Mouse (Mus musculus) bone marrow, adult 2 months (tissue): ENCODE results near the gene Cnr2.

Source experiments
- CTCF ChIP-seq: fragments of 200-500 bp; IDR thresholded peaks from 2 replicates; pipeline ENCODE4 v1.5.1; 2011; ENCODE audit warnings: low read length, control low read depth; ENCODE audit not compliant: control insufficient read depth, insufficient read depth
- POLR2A ChIP-seq: fragments of 200-500 bp; IDR thresholded peaks from 2 replicates; pipeline ENCODE4 v1.6.1; 2011; ENCODE audit warnings: low read depth, mild to moderate bottlenecking, control low read depth, low read length, borderline replicate concordance; ENCODE audit not compliant: control insufficient read depth

DNA sequence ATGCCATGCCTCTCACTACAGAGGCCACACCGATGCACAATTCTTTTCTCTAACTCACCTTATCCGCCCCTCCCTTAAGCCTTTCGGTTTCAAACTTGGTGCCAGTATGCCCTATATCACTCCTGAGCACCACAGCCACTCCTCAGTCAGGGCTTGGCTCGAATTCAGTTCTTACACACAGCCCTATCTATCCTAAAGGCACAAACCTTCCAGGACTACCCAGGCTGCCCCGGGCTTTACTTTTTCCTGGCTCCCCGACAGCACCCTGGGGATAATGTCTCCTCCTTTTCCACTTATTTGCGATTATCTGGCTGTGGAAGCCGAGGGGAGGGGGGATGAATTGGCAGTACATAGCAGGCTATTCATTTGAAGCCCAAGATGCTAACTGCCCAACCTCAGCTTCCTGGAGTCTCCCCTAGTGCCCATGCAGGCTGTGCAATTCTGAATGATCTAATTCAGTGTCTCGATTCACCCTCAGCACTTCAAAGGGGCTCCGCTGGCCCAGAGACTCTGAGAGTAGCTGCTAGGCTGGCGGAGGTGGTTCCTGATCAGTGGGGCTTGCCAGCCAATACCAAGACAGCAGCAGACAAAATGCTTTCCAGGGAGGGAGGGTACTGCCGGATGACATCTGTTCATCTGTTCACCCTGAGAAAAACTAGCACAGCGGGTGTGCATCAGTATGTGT lies 44.6 kb upstream of the Cnr2 start:
- TF ChIP-seq CTCF = no peak
- no peak for TF ChIP-seq POLR2A
